Mouse (Mus musculus): ENCODE measurements around the gene Vmn1r104.
"Not testable (repeated sequence)": the region's sequence is repeated elsewhere in the genome, so short reads cannot be mapped to it uniquely, and the experiment has no call there.

Vmn1r104 gene

GRCm38 (mm10) chr7:20533537-20533936 lies at the start of gene Vmn1r104:
TSS of gene Vmn1r104 (plus strand) at chr7:20533837.
- in situ Hi-C loops (cut with MseI, MboI), result not testable (repeated sequence)

- in situ Hi-C loops (cut with MseI, MboI), result not testable (repeated sequence)
Observed at GRCm38 (mm10) chr7:20510434-20510833, 23.2 kb upstream of the Vmn1r104 start, which contains the start of gene Vmn1r103. TSS of gene Vmn1r103 (minus strand) at chr7:20510534.

GRCm38 (mm10) chr7:20545657-20546056 lies 12.0 kb downstream of the Vmn1r104 start, which contains the start of gene Gm5726:
TSS of gene Gm5726 (minus strand) at chr7:20545757.
- in situ Hi-C loops (cut with MseI, MboI), result not testable (repeated sequence)

- in situ Hi-C loops (cut with MseI, MboI), result not testable (repeated sequence)
Observed at GRCm38 (mm10) chr7:20576141-20576540, 42.5 kb downstream of the Vmn1r104 start, which contains the start of gene Gm4141. TSS of gene Gm4141 (minus strand) at chr7:20576241.

Data from mouse trophoblast stem cell (cell line).